Mouse (Mus musculus) erythroblast, embryonic 14.5 days (primary cell): ENCODE measurements around the gene Glb1l2.

Experiments
- GATA1 ChIP-seq: IDR thresholded peaks from 2 replicates; pipeline ENCODE4 v1.6.1; 2012; ENCODE audit warnings: low read length, inconsistent platforms, mixed read lengths
- TAL1 ChIP-seq: IDR thresholded peaks from 3 replicates; pipeline ENCODE4 v1.6.1; 2012; ENCODE audit warnings: low read length, inconsistent platforms, mixed read lengths

- TF ChIP-seq TAL1, result no peak
- TF ChIP-seq GATA1, result no peak
Measured at GRCm38 (mm10) chr9:26776122-26776902, 30.0 kb downstream of the Glb1l2 start.
